Comparison of ENCODE assay signal across 11 mouse cellular contexts in the genomic region with DNA sequence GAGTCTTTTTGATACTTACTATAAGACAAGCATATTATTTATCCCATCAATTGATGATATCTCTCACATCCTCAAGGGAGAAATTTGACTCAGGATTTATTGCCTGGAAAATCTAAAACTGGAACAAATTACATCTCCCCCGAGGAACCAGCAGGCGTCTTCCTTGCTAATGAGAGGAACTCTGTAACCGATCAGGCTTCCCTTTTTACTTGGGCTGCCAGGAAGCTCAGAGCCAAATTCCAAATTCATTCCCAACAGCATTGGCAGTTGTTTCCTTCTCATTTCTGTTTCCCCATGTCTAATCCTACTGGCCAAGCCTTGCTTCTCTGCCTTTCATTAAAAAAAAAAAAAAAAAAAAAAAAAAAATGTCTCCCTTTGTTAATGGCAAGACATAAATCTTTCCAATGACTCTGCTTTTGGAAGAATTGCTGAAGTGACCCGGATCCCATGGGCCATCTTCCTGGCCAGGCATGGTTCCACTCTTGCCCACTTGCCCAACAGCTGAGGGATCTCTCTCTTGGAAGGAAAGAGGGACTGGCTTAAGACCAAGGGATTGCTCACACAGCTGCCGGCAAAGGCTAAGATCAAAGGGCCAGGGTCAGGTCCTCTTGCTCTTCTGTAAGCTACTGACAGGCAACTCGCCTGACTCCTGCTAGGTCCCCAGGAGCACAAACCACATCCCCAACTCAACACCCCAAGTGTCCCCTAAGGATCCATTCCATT. TPM values are rescaled to one million over a fixed set of nuclear protein-coding genes. Genes with fewer than 3 reads are reported as not detected.
A peak's percentile ranks its signal among the peaks of the same experiment; 100 is the strongest.
DNase-seq lines count a peak whose midpoint lies in the region; ATAC-seq and TF ChIP-seq lines count a peak whose summit lies in the region.
"Had no signal": no experiment of that assay in that cellular context is flagged by ENCODE, and none has a peak within 500 bp of the region (broad histone marks: within the 10 kb centered on the region; RNA-seq: fewer than 3 reads in every experiment).

No protein-coding gene starts in this region.

- H3K9ac ChIP-seq in heart, embryonic 11.5 days (ENCODE audit: low read depth, low read length): no peak overlapping the region

- H3K27ac ChIP-seq in heart, embryonic 11.5 days (ENCODE audit: low read depth, low read length): no peak overlapping the region
- H3K27ac ChIP-seq in left cerebral cortex, adult 2 months: no peak overlapping the region

- 64% methylated on average over 6 of the region's 6 CpGs for WGBS in heart, embryonic 11.5 days (ENCODE audit: insufficient replicate concordance)

- no peak for ATAC-seq in heart, embryonic 11.5 days (replicated peaks; ENCODE audit: insufficient number of reproducible peaks, low FRiP score, low TSS enrichment)

- peaks cover 21% of the 10 kb centered on the region for H3K4me1 ChIP-seq in heart, embryonic 11.5 days (ENCODE audit: control insufficient read depth, insufficient read depth, low read length)

- no peaks in the 10 kb centered on the region for H3K36me3 ChIP-seq in heart, embryonic 11.5 days (ENCODE audit: control insufficient read depth, insufficient read depth, low read length)

- no peak overlapping the region for H3K4me2 ChIP-seq in heart, embryonic 11.5 days

- peak; percentile 41 for DNase-seq in heart, adult 8-10 months (ENCODE audit: low spot score)
- peak; percentile 37 for DNase-seq in ovary, postnatal 36 days (ENCODE audit: low spot score)
- DNase-seq in ovary, postnatal 10 days (ENCODE audit: low spot score): no peak
- DNase-seq in gonadal fat pad, adult 2 months (ENCODE audit: low read depth): peak; percentile 47
- no peak for DNase-seq in left cerebral cortex, adult 2 months (ENCODE audit: extremely low spot score in 1 of 2, low spot score in 2 of 2)
- no peak for DNase-seq in right cerebral cortex, postnatal 25 days
- no peak for DNase-seq in left cerebral cortex, postnatal 4 days
- DNase-seq: cerebellum, postnatal 36 days; liver had no signal

- no peak for TF ChIP-seq CTCF in left cerebral cortex, adult 2 months (IDR thresholded peaks at IDR 0.05)

- H3K9me3 ChIP-seq in heart, embryonic 11.5 days (replicated peaks; ENCODE audit: control insufficient read depth, low read length): no peaks in the 10 kb centered on the region

- no peaks in the 10 kb centered on the region for H3K27me3 ChIP-seq in heart, embryonic 11.5 days (ENCODE audit: control insufficient read depth, insufficient read depth, low read length)

- intact Hi-C loops in left cerebral cortex, adult 2 months (cut with DNase I): no loop called here
- intact Hi-C loops in left cerebral cortex, postnatal 4 days (cut with DNase I): no loop called here

- H3K4me3 ChIP-seq in heart, embryonic 11.5 days (ENCODE audit: low read depth, low read length): no peak overlapping the region
- no peak overlapping the region for H3K4me3 ChIP-seq in left cerebral cortex, adult 2 months
- H3K4me3 ChIP-seq: erythroblast, embryonic 14.5 days had no signal

RNA-seq across cellular contexts. Expression of a gene that starts 2.8 kb away (rescaled TPM):
- 10 to 100 TPM in 2 of 4 experiments, 1 to 10 TPM in 2; 5.7 to 10.5 (median 9.3) TPM for total RNA-seq in heart, adult 8-10 months (2022)
- polyA plus RNA-seq in heart, embryonic 11.5 days (2014; fragmentation: Nextera tagmentation; extraction: Ambion mirVana): 3.1 and 3.3 TPM in 2 replicates
- 4.6 and 6.6 TPM in 2 replicates for polyA plus RNA-seq in gonadal fat pad, adult 2 months (2012; rRNA removed)
- 10 to 100 TPM; 24.7 to 24.8 TPM for total RNA-seq in left cerebral cortex, adult 2 months (2021)
- 10 to 100 TPM; 29.2 to 30.8 TPM for total RNA-seq in left cerebral cortex, postnatal 4 days (2021)

Comparison
In these comparisons a context has a peak if more than half of its experiments do, and no peak if none do; other contexts are left out.
1. DNase-seq: peak in heart, adult 8-10 months (single experiment), ovary, postnatal 36 days (single experiment) and gonadal fat pad, adult 2 months (single experiment); none in ovary, postnatal 10 days (single experiment), left cerebral cortex, adult 2 months (0 of 2), right cerebral cortex, postnatal 25 days (single experiment) and left cerebral cortex, postnatal 4 days (single experiment).